Mouse (Mus musculus) MEL (cell line): ENCODE measurements around the gene Krtap28-10. TPM values are rescaled to one million over a fixed set of nuclear protein-coding genes. Genes with fewer than 3 reads are reported as not detected.

Experiments used
- DNase-seq: peaks from one replicate; pipeline ENCODE4 v3.0.0; 2011; ENCODE audit warnings: low read depth, low spot score
- H3K27ac ChIP-seq: 2 replicates; pipeline ENCODE4 v1.5.1; 2012; ENCODE audit warnings: low read depth, mild to moderate bottlenecking, control low read depth, low read length, moderate library complexity; ENCODE audit not compliant: control insufficient read depth
- H3K27me3 ChIP-seq, 2 experiments: fragments of 150-350 bp in 1 of 2; sonication (generic) in 1 of 2; 2 replicates each; pipeline ENCODE4 v1.6.1; 2012; ENCODE audit warnings: low read length in 2 of 2, mild to moderate bottlenecking in 2 of 2, improper control_type of control experiment in 1 of 2, moderate library complexity in 1 of 2; ENCODE audit not compliant: insufficient read depth in 2 of 2, control insufficient read depth in 1 of 2
- H3K36me3 ChIP-seq, 2 experiments: 2 replicates each; pipeline ENCODE4 v1.6.1; 2012 to 2014; ENCODE audit warnings: low read length in 2 of 2, improper control_type of control experiment in 1 of 2, inconsistent platforms in 1 of 2, mild to moderate bottlenecking in 1 of 2; ENCODE audit not compliant: insufficient read depth in 2 of 2, control insufficient read depth in 1 of 2
- H3K4me1 ChIP-seq, 2 experiments: fragments of 150-350 bp in 1 of 2; sonication (generic) in 1 of 2; 2 replicates each; pipeline ENCODE4 v1.6.1; 2012; ENCODE audit warnings: low read length in 2 of 2, improper control_type of control experiment in 1 of 2, mild to moderate bottlenecking in 1 of 2; ENCODE audit not compliant: insufficient read depth in 2 of 2, control insufficient read depth in 1 of 2
- H3K4me3 ChIP-seq, 2 experiments: fragments of 150-350 bp in 1 of 2; sonication (generic) in 1 of 2; 2 replicates each; pipeline ENCODE4 v1.5.1; 2012; ENCODE audit warnings: low read depth in 2 of 2, low read length in 2 of 2, mild to moderate bottlenecking in 2 of 2, moderate library complexity in 2 of 2, control low read depth in 1 of 2, improper control_type of control experiment in 1 of 2; ENCODE audit not compliant: control insufficient read depth in 1 of 2, insufficient read depth in 1 of 2
- H3K79me2 ChIP-seq: 2 replicates; pipeline ENCODE4 v1.6.1; 2012; ENCODE audit warnings: mild to moderate bottlenecking, low read length, moderate library complexity; ENCODE audit not compliant: control insufficient read depth, poor library complexity, insufficient read depth
- H3K9ac ChIP-seq: 2 replicates; pipeline ENCODE4 v1.6.1; 2012; ENCODE audit warnings: low read depth, mild to moderate bottlenecking, control low read depth, low read length, moderate library complexity; ENCODE audit not compliant: control insufficient read depth, poor library complexity, severe bottlenecking
- H3K9me3 ChIP-seq: fragments of 150-350 bp; sonication (generic); replicated peaks from 2 replicates; pipeline ENCODE4 v1.6.1; 2012; ENCODE audit warnings: mild to moderate bottlenecking, low read length, improper control_type of control experiment, moderate library complexity; ENCODE audit not compliant: insufficient read depth
- BHLHE40 ChIP-seq: IDR thresholded peaks from 2 replicates; pipeline ENCODE4 v1.6.1; 2012; ENCODE audit warnings: low read depth, mild to moderate bottlenecking, inconsistent platforms, low read length, improper control_type of control experiment, borderline replicate concordance
- CHD1 ChIP-seq: IDR thresholded peaks from 2 replicates; pipeline ENCODE4 v1.6.1; 2012; ENCODE audit warnings: low read depth, mild to moderate bottlenecking, inconsistent platforms, low read length, improper control_type of control experiment
- CHD2 ChIP-seq: IDR thresholded peaks from 2 replicates; pipeline ENCODE4 v1.6.1; 2011; ENCODE audit warnings: low read length, improper control_type of control experiment
- E2F4 ChIP-seq: IDR thresholded peaks from 2 replicates; pipeline ENCODE4 v1.6.1; 2011; ENCODE audit warnings: low read depth, low read length, improper control_type of control experiment, borderline replicate concordance
- EP300 ChIP-seq, 2 experiments: IDR thresholded peaks; 2 replicates each; pipeline ENCODE4 v1.6.1; 2011; ENCODE audit warnings: improper control_type of control experiment in 2 of 2, low read length in 2 of 2, low read depth in 1 of 2, mild to moderate bottlenecking in 1 of 2
- GABPA ChIP-seq: IDR thresholded peaks from 2 replicates; pipeline ENCODE4 v1.6.1; 2012; ENCODE audit warnings: low read depth, mild to moderate bottlenecking, inconsistent platforms, low read length, improper control_type of control experiment, moderate library complexity
- GATA1 ChIP-seq: IDR thresholded peaks from 2 replicates; pipeline ENCODE4 v1.6.1; 2011; ENCODE audit warnings: low read depth, low read length, improper control_type of control experiment
- HCFC1 ChIP-seq: IDR thresholded peaks from 2 replicates; pipeline ENCODE4 v1.6.1; 2012; ENCODE audit warnings: low read depth, mild to moderate bottlenecking, inconsistent platforms, low read length, improper control_type of control experiment, moderate library complexity
- JUND ChIP-seq: IDR thresholded peaks from 2 replicates; pipeline ENCODE4 v1.6.1; 2011; ENCODE audit warnings: low read depth, mild to moderate bottlenecking, improper control_type of control experiment, low read length
- MEF2A ChIP-seq: IDR thresholded peaks from 2 replicates; pipeline ENCODE4 v1.6.1; 2014; ENCODE audit warnings: low read depth, mild to moderate bottlenecking, inconsistent platforms, low read length, improper control_type of control experiment; ENCODE audit not compliant: poor library complexity, insufficient replicate concordance, severe bottlenecking; ENCODE audit errors: extremely low read depth
- MYC ChIP-seq: IDR thresholded peaks from 2 replicates; pipeline ENCODE4 v1.6.1; 2011; ENCODE audit warnings: low read depth, mild to moderate bottlenecking, low read length, improper control_type of control experiment, moderate library complexity
- NELFE ChIP-seq: IDR thresholded peaks from 2 replicates; pipeline ENCODE4 v1.6.1; 2011; ENCODE audit warnings: low read depth, low read length, improper control_type of control experiment
- NRF1 ChIP-seq: IDR thresholded peaks from 2 replicates; pipeline ENCODE4 v1.6.1; 2014; ENCODE audit warnings: low read depth, mild to moderate bottlenecking, inconsistent platforms, low read length, improper control_type of control experiment, moderate library complexity; ENCODE audit not compliant: poor library complexity, insufficient read depth, severe bottlenecking
- POLR2A ChIP-seq, 2 experiments: IDR thresholded peaks; 2 replicates each; pipeline ENCODE4 v1.6.1; 2011 to 2012; ENCODE audit warnings: low read length in 2 of 2, mild to moderate bottlenecking in 2 of 2, control low read depth in 1 of 2, improper control_type of control experiment in 1 of 2, low read depth in 1 of 2, moderate library complexity in 1 of 2; ENCODE audit not compliant: control insufficient read depth in 1 of 2, insufficient read depth in 1 of 2, poor library complexity in 1 of 2
- POLR2AphosphoS2 ChIP-seq: IDR thresholded peaks from 2 replicates; pipeline ENCODE4 v1.6.1; 2011; ENCODE audit warnings: low read length, improper control_type of control experiment
- POLR2AphosphoS5 ChIP-seq: IDR thresholded peaks from 2 replicates; pipeline ENCODE4 v1.6.1; 2012; ENCODE audit warnings: low read depth, borderline replicate concordance, mild to moderate bottlenecking, inconsistent platforms, low read length, moderate library complexity, mixed read lengths
- SIN3A ChIP-seq: IDR thresholded peaks from 2 replicates; pipeline ENCODE4 v1.6.1; 2012; ENCODE audit warnings: low read length, improper control_type of control experiment, inconsistent platforms
- SMC3 ChIP-seq: IDR thresholded peaks from 2 replicates; pipeline ENCODE4 v1.6.1; 2011; ENCODE audit warnings: low read depth, low read length, improper control_type of control experiment
- TAL1 ChIP-seq: IDR thresholded peaks from 2 replicates; pipeline ENCODE4 v1.6.1; 2012; ENCODE audit warnings: mild to moderate bottlenecking, inconsistent platforms, low read length, moderate library complexity, mixed read lengths
- TBP ChIP-seq: IDR thresholded peaks from 2 replicates; pipeline ENCODE4 v1.8.0; 2011; ENCODE audit warnings: low read depth, low read length, improper control_type of control experiment
- UBTF ChIP-seq: IDR thresholded peaks from 2 replicates; pipeline ENCODE4 v1.6.1; 2012; ENCODE audit warnings: low read depth, mild to moderate bottlenecking, inconsistent platforms, low read length, improper control_type of control experiment, moderate library complexity, borderline replicate concordance; ENCODE audit not compliant: insufficient read depth
- USF1 ChIP-seq: IDR thresholded peaks from 2 replicates; pipeline ENCODE4 v1.6.1; 2014; ENCODE audit warnings: low read depth, mild to moderate bottlenecking, inconsistent platforms, low read length, improper control_type of control experiment, moderate library complexity
- ZC3H11A ChIP-seq: IDR thresholded peaks from 2 replicates; pipeline ENCODE4 v1.6.1; 2012; ENCODE audit warnings: low read depth, mild to moderate bottlenecking, inconsistent platforms, low read length, improper control_type of control experiment
- ZKSCAN1 ChIP-seq: IDR thresholded peaks from 2 replicates; pipeline ENCODE4 v1.6.1; 2012; ENCODE audit warnings: low read depth, mild to moderate bottlenecking, inconsistent platforms, low read length, improper control_type of control experiment, moderate library complexity
- ZMIZ1 ChIP-seq: IDR thresholded peaks from 2 replicates; pipeline ENCODE4 v1.6.1; 2012; ENCODE audit warnings: low read depth, mild to moderate bottlenecking, inconsistent platforms, low read length, improper control_type of control experiment, moderate library complexity
- ZNF384 ChIP-seq: IDR thresholded peaks from 2 replicates; pipeline ENCODE4 v1.6.1; 2012; ENCODE audit warnings: low read depth, mild to moderate bottlenecking, inconsistent platforms, low read length, improper control_type of control experiment
- polyA plus RNA-seq, 2 experiments: library from polyadenylated mRNA; stranded (reverse) in 1 of 2; unstranded in 1 of 2; fragments of >175 nt in 1 of 2; fragments of >200 nt in 1 of 2; gene quantifications; 2 replicates each; pipeline versions ENCODE4 v1.2.1 to v1.2.4; 2012; ENCODE audit warnings: low replicate concordance in 2 of 2, low read depth in 1 of 2; ENCODE audit not compliant: insufficient read length in 2 of 2, insufficient read depth in 1 of 2, missing spikeins in 1 of 2
- total RNA-seq: library from RNA; depleted of rRNA; stranded (reverse); fragments of 300-350 nt; gene quantifications from 2 replicates; pipeline ENCODE4 v1.2.3, GENCODE M21; 2012

The Krtap28-10 gene
- total and polyA plus RNA-seq, 3 experiments: not detected

GRCm38 (mm10) chr1:83075526-83076189 lies 33.4 kb upstream of the Krtap28-10 start:
- no peaks in the 10 kb centered on the region for H3K9me3 ChIP-seq
- no peaks in the 10 kb centered on the region for H3K36me3 ChIP-seq
- no peak overlapping the region for H3K9ac ChIP-seq
- H3K27me3 ChIP-seq: no peaks in the 10 kb centered on the region; a peak in 1 of 4 replicates
- H3K27ac ChIP-seq: no peak overlapping the region
- TF ChIP-seq NELFE: no peak
- no peak for TF ChIP-seq POLR2AphosphoS2
- no peak for TF ChIP-seq POLR2AphosphoS5
- no peak for TF ChIP-seq ZNF384
- TF ChIP-seq EP300 (IDR thresholded peaks at IDR 0.05; ENCODE audit: low read depth in 1 of 2, low read length in 2 of 2): no peak
- no peak for TF ChIP-seq UBTF
- no peak for TF ChIP-seq GABPA
- no peak for TF ChIP-seq ZC3H11A
- no peak for TF ChIP-seq NRF1
- TF ChIP-seq TBP: no peak
- TF ChIP-seq JUND: no peak
- no peak for TF ChIP-seq HCFC1
- TF ChIP-seq ZMIZ1: no peak
- TF ChIP-seq SMC3: no peak
- TF ChIP-seq GATA1: no peak
- no peak overlapping the region for H3K4me3 ChIP-seq
- H3K79me2 ChIP-seq: no peaks in the 10 kb centered on the region
- no peak for DNase-seq
- no peaks in the 10 kb centered on the region for H3K4me1 ChIP-seq

- H3K36me3 ChIP-seq: no peaks in the 10 kb centered on the region
- H3K9me3 ChIP-seq: no peaks in the 10 kb centered on the region
- no peak overlapping the region for H3K27ac ChIP-seq
- H3K27me3 ChIP-seq: no peaks in the 10 kb centered on the region; a peak in 1 of 4 replicates
- DNase-seq: no peak
- TF ChIP-seq MEF2A (no peak), BHLHE40 (no peak), ZKSCAN1 (no peak), UBTF (no peak), ZNF384 (no peak), TAL1 (no peak), USF1 (no peak), CHD1 (no peak), POLR2A (IDR thresholded peaks at IDR 0.05; ENCODE audit: control insufficient read depth in 1 of 2, insufficient read depth in 1 of 2, low read depth in 1 of 2, low read length in 2 of 2, poor library complexity in 1 of 2) (no peak), HCFC1 (no peak), EP300 (IDR thresholded peaks at IDR 0.05; ENCODE audit: low read depth in 1 of 2, low read length in 2 of 2) (no peak), CHD2 (no peak), GABPA (no peak), SIN3A (no peak), ZMIZ1 (no peak), GATA1 (no peak), MYC (no peak), ZC3H11A (no peak), E2F4 (no peak)
- TF ChIP-seq, all 39 proteins: peak for 0
- Histone ChIP-seq H3K79me2 (no peaks in the 10 kb centered on the region), H3K4me3 (no peak overlapping the region), H3K9ac (no peak overlapping the region), H3K4me1 (no peaks in the 10 kb centered on the region)
These were observed 24.9 kb upstream of the Krtap28-10 start for GRCm38 (mm10) chr1:83067205-83067604.
